Mouse (Mus musculus) common myeloid progenitor, adult 5-6 weeks (primary cell): ENCODE data around the gene Mapk8ip3. TPM values are rescaled to one million over a fixed set of nuclear protein-coding genes. Genes with fewer than 3 reads are reported as not detected.
"Not testable (repeated sequence)": the region's sequence is repeated elsewhere in the genome, so short reads cannot be mapped to it uniquely, and the experiment has no call there.

Source experiments
- ATAC-seq: replicated peaks from 2 replicates; pipeline ENCODE4 v1.8.0; 2016; ENCODE audit warnings: low read depth, mild to moderate bottlenecking, moderate TSS enrichment, inconsistent platforms; ENCODE audit not compliant: poor library complexity, severe bottlenecking
- total RNA-seq: library from RNA; stranded (forward); fragments of 200-1000, 187-1606 nt; gene quantifications from 2 replicates; pipeline ENCODE4 v1.2.3, GENCODE M21; 2017

The Mapk8ip3 gene
- total RNA-seq: 21.0 and 33.2 TPM in 2 replicates

- ATAC-seq: peak; percentile 93
Measured at GRCm38 (mm10) chr17:24936259-24937237, at the start of gene Mapk8ip3. Mapk8ip3 (minus strand) TSS chr17:24936977.

GRCm38 (mm10) chr17:24960852-24961715, 24.3 kb upstream of the Mapk8ip3 start:
- ATAC-seq: peak; percentile 27; the same call in 1 of the 2 replicates

GRCm38 (mm10) chr17:24960135-24960851, 23.5 kb upstream of the Mapk8ip3 start, which contains the start of gene Jpt2:
Jpt2 (minus strand) TSS chr17:24960689.
- ATAC-seq: peak; percentile 99

- no peak for ATAC-seq
Measured at GRCm38 (mm10) chr17:24959371-24959770, 22.6 kb upstream of the Mapk8ip3 start.

- ATAC-seq: no peak
Measured at GRCm38 (mm10) chr17:24953291-24953690, 16.5 kb upstream of the Mapk8ip3 start.

GRCm38 (mm10) chr17:24950671-24951070, 13.9 kb upstream of the Mapk8ip3 start:
- no peak for ATAC-seq

- no peak for ATAC-seq
Measured at GRCm38 (mm10) chr17:24948204-24948603, 11.4 kb upstream of the Mapk8ip3 start.

- ATAC-seq: not testable (repeated sequence)
Measured at GRCm38 (mm10) chr17:24943589-24943988, 6.8 kb upstream of the Mapk8ip3 start.

- no peak for ATAC-seq
Measured at GRCm38 (mm10) chr17:24943036-24943435, 6.3 kb upstream of the Mapk8ip3 start.

GRCm38 (mm10) chr17:24942453-24942852, 5.7 kb upstream of the Mapk8ip3 start:
- ATAC-seq: peak; percentile 87

- ATAC-seq: no peak
Measured at GRCm38 (mm10) chr17:24937266-24937665, 489 bp upstream of the Mapk8ip3 start.

GRCm38 (mm10) chr17:24935666-24936065, 1.1 kb downstream of the Mapk8ip3 start:
- ATAC-seq: 0 out of 2 replicates have a peak, but pooled peaks have one; percentile 4

- ATAC-seq: no peak
Measured at GRCm38 (mm10) chr17:24934926-24935325, 1.9 kb downstream of the Mapk8ip3 start.

- no peak for ATAC-seq
Measured at GRCm38 (mm10) chr17:24933163-24933562, 3.6 kb downstream of the Mapk8ip3 start.

GRCm38 (mm10) chr17:24932431-24932830, 4.3 kb downstream of the Mapk8ip3 start:
- no peak for ATAC-seq

GRCm38 (mm10) chr17:24929506-24929905, 7.3 kb downstream of the Mapk8ip3 start:
- ATAC-seq: no peak

GRCm38 (mm10) chr17:24923246-24923645, 13.5 kb downstream of the Mapk8ip3 start:
- ATAC-seq: no peak

GRCm38 (mm10) chr17:24913984-24914383, 22.8 kb downstream of the Mapk8ip3 start:
- no peak for ATAC-seq

- no peak for ATAC-seq
Measured at GRCm38 (mm10) chr17:24907591-24907990, 29.2 kb downstream of the Mapk8ip3 start.

- ATAC-seq: no peak
Measured at GRCm38 (mm10) chr17:24903767-24904166, 33.0 kb downstream of the Mapk8ip3 start.
